Mouse (Mus musculus): Measurements from ENCODE around the gene Tcl1b2.
"Not testable (repeated sequence)": the region's sequence is repeated elsewhere in the genome, so short reads cannot be mapped to it uniquely, and the experiment has no call there.

Gene Tcl1b2

GRCm38 (mm10) chr12:105145714-105146113, at the start of gene Tcl1b2:
Tcl1b2 (plus strand) TSS chr12:105146014.
- DNase-seq (ENCODE audit: low spot score in 2 of 2) = no peak

- DNase-seq (ENCODE audit: low spot score in 2 of 2) = no peak
These were observed 46.3 kb upstream of the Tcl1b2 start for GRCm38 (mm10) chr12:105099466-105100044.

GRCm38 (mm10) chr12:105102901-105103300, 42.9 kb upstream of the Tcl1b2 start:
- DNase-seq (ENCODE audit: low spot score in 2 of 2) = no peak

- DNase-seq (ENCODE audit: low spot score in 2 of 2) = peak; percentile 30 to 53
These were observed 41.8 kb upstream of the Tcl1b2 start for GRCm38 (mm10) chr12:105104036-105104435.

- DNase-seq (ENCODE audit: low spot score in 2 of 2) = no peak
These were observed 40.5 kb upstream of the Tcl1b2 start for GRCm38 (mm10) chr12:105105326-105105725.

GRCm38 (mm10) chr12:105108856-105109255, 37.0 kb upstream of the Tcl1b2 start:
- no peak for DNase-seq (ENCODE audit: low spot score in 2 of 2)

GRCm38 (mm10) chr12:105109406-105109805, 36.4 kb upstream of the Tcl1b2 start:
- no peak for DNase-seq (ENCODE audit: low spot score in 2 of 2)

- no peak for DNase-seq (ENCODE audit: low spot score in 2 of 2)
These were observed 36.0 kb upstream of the Tcl1b2 start for GRCm38 (mm10) chr12:105109812-105110211.

GRCm38 (mm10) chr12:105112321-105112988, 33.4 kb upstream of the Tcl1b2 start:
- no peak for DNase-seq (ENCODE audit: low spot score in 2 of 2)

- no peak for DNase-seq (ENCODE audit: low spot score in 2 of 2)
These were observed 29.2 kb upstream of the Tcl1b2 start for GRCm38 (mm10) chr12:105116648-105117047.

- DNase-seq (ENCODE audit: low spot score in 2 of 2) = no peak
These were observed 20.5 kb upstream of the Tcl1b2 start for GRCm38 (mm10) chr12:105125362-105125761.

GRCm38 (mm10) chr12:105126516-105126915, 19.3 kb upstream of the Tcl1b2 start:
- no peak for DNase-seq (ENCODE audit: low spot score in 2 of 2)

- no peak for DNase-seq (ENCODE audit: low spot score in 2 of 2)
These were observed 18.2 kb upstream of the Tcl1b2 start for GRCm38 (mm10) chr12:105127607-105128006.

GRCm38 (mm10) chr12:105129494-105130205, 16.2 kb upstream of the Tcl1b2 start:
- not testable (repeated sequence) for DNase-seq (ENCODE audit: low spot score in 2 of 2)

- DNase-seq (ENCODE audit: low spot score in 2 of 2) = not testable (repeated sequence)
These were observed 11.6 kb upstream of the Tcl1b2 start for GRCm38 (mm10) chr12:105134167-105134566.

- not testable (repeated sequence) for DNase-seq (ENCODE audit: low spot score in 2 of 2)
These were observed 11.0 kb upstream of the Tcl1b2 start for GRCm38 (mm10) chr12:105134826-105135225.

- DNase-seq (ENCODE audit: low spot score in 2 of 2) = not testable (repeated sequence)
These were observed 8.1 kb upstream of the Tcl1b2 start for GRCm38 (mm10) chr12:105137729-105138128.

GRCm38 (mm10) chr12:105143096-105143495, 2.7 kb upstream of the Tcl1b2 start:
- no peak for DNase-seq (ENCODE audit: low spot score in 2 of 2)

GRCm38 (mm10) chr12:105144928-105145327, 886 bp upstream of the Tcl1b2 start:
- DNase-seq (ENCODE audit: low spot score in 2 of 2) = not testable (repeated sequence)

- peak in 1 of 2 experiments; percentile 1 for DNase-seq (ENCODE audit: low spot score in 2 of 2)
These were observed 9.5 kb downstream of the Tcl1b2 start for GRCm38 (mm10) chr12:105155286-105155685.

- DNase-seq (ENCODE audit: low spot score in 2 of 2) = no peak
These were observed 13.0 kb downstream of the Tcl1b2 start for GRCm38 (mm10) chr12:105158842-105159241.

GRCm38 (mm10) chr12:105159390-105159789, 13.6 kb downstream of the Tcl1b2 start, which contains the start of gene Tcl1b1:
Tcl1b1 (plus strand) TSS chr12:105159690.
- DNase-seq (ENCODE audit: low spot score in 2 of 2) = no peak

GRCm38 (mm10) chr12:105166734-105167133, 20.9 kb downstream of the Tcl1b2 start:
- no peak for DNase-seq (ENCODE audit: low spot score in 2 of 2)

Data from urinary bladder, postnatal 36 days (tissue).